Comparison of ENCODE assay signal across 8 mouse cellular contexts in genomic region chr11:98785772-98786281, GRCm38 (mm10). TPM values are rescaled to one million over a fixed set of nuclear protein-coding genes. Genes with fewer than 3 reads are reported as not detected.
DNase-seq lines count a peak whose midpoint lies in the region; ATAC-seq and TF ChIP-seq lines count a peak whose summit lies in the region.

No protein-coding gene starts in this region.

- no peak for ATAC-seq in embryonic facial prominence, embryonic 13.5 days (ENCODE audit: insufficient number of reproducible peaks, insufficient read depth, low FRiP score, low TSS enrichment, low read depth)

- peak overlapping the region; percentile 13; the same call in 1 of the 2 replicates for H3K4me3 ChIP-seq in embryonic facial prominence, embryonic 13.5 days
- peak overlapping the region; percentile 6 for H3K4me3 ChIP-seq in myocyte

- DNase-seq in 3T3-L1 (ENCODE audit: low read depth, low spot score) (peak; percentile 86), liver (peak; percentile 70)
- DNase-seq in adrenal gland, adult 2 months = peak; percentile 87
- peak; percentile 93 to 95 for DNase-seq in heart, adult 9 months (ENCODE audit: low spot score in 2 of 2)
- DNase-seq in kidney, adult 8-10 months = peak; percentile 80 to 81
- DNase-seq in testis, postnatal 10 days (ENCODE audit: low spot score) = peak; percentile 82

- no peaks in the 10 kb centered on the region for H3K36me3 ChIP-seq in embryonic facial prominence, embryonic 13.5 days
- H3K36me3 ChIP-seq in myocyte (ENCODE audit: control insufficient read depth, insufficient read depth) = no peaks in the 10 kb centered on the region

- peak overlapping the region; percentile 80 for H3K27ac ChIP-seq in embryonic facial prominence, embryonic 13.5 days

- peak overlapping the region; percentile 45 for H3K4me2 ChIP-seq in embryonic facial prominence, embryonic 13.5 days
- peak overlapping the region; percentile 99 for H3K4me2 ChIP-seq in myocyte (ENCODE audit: low read depth)

- 10% methylated on average over 12 of the region's 12 CpGs for WGBS in embryonic facial prominence, embryonic 13.5 days

- peak; percentile 26 for TF ChIP-seq POLR2A in myocyte (IDR thresholded peaks at IDR 0.05; ENCODE audit: insufficient read length, low read depth)

- peaks cover 68% of the 10 kb centered on the region for H3K4me1 ChIP-seq in embryonic facial prominence, embryonic 13.5 days

- H3K79me2 ChIP-seq in myocyte (ENCODE audit: control insufficient read depth, insufficient read depth) = no peaks in the 10 kb centered on the region

- no peaks in the 10 kb centered on the region for H3K9me3 ChIP-seq in embryonic facial prominence, embryonic 13.5 days

- peak overlapping the region; percentile 32 for H3K9ac ChIP-seq in embryonic facial prominence, embryonic 13.5 days

- no peaks in the 10 kb centered on the region for H3K27me3 ChIP-seq in embryonic facial prominence, embryonic 13.5 days
- H3K27me3 ChIP-seq in myocyte (ENCODE audit: control insufficient read depth, insufficient read depth, insufficient read length) = no peaks in the 10 kb centered on the region

- no peak overlapping the region for H3ac ChIP-seq in myocyte (ENCODE audit: control insufficient read depth, insufficient read length)

TF ChIP-seq in myocyte, 11 proteins besides CTCF, POLR2A, EP300 and RAD21:
- TF ChIP-seq E2F4 (IDR thresholded peaks at IDR 0.05; ENCODE audit: insufficient read depth) (no peak), TCF3 (IDR thresholded peaks at IDR 0.05; ENCODE audit: insufficient read length, low read depth) (no peak), REST (IDR thresholded peaks at IDR 0.05; ENCODE audit: insufficient read depth, insufficient read length) (no peak), POLR2AphosphoS2 (IDR thresholded peaks at IDR 0.05; ENCODE audit: insufficient read length, low read depth) (no peak), CEBPB (IDR thresholded peaks at IDR 0.05; ENCODE audit: insufficient read depth, poor library complexity, severe bottlenecking) (no peak), USF1 (IDR thresholded peaks at IDR 0.05; ENCODE audit: low read depth) (no peak), MYOG (IDR thresholded peaks at IDR 0.05; ENCODE audit: control insufficient read depth in 1 of 3, insufficient read depth in 1 of 3, insufficient read length in 2 of 3, low read depth in 2 of 3) (no peak), MYOD1 (IDR thresholded peaks at IDR 0.05; ENCODE audit: control insufficient read depth in 1 of 3, insufficient read length in 2 of 3, low read depth in 2 of 3) (no peak), SRF (IDR thresholded peaks at IDR 0.05; ENCODE audit: control insufficient read depth, insufficient read length, low read depth) (no peak), MAX (IDR thresholded peaks at IDR 0.05; ENCODE audit: low read depth) (no peak), TCF12 (IDR thresholded peaks at IDR 0.05; ENCODE audit: insufficient read depth, poor library complexity, severe bottlenecking) (no peak)

RNA-seq across cellular contexts. Expression of gene Msl1, which starts 9.5 kb away (rescaled TPM):
- 10 to 100 TPM; 80.9 to 98.0 TPM for total RNA-seq in adrenal gland, adult 2 months (2021)
- polyA plus RNA-seq in adrenal gland, adult 2 months (2012; rRNA removed) = 63.2 and 65.0 TPM in 2 replicates
- polyA plus RNA-seq in embryonic facial prominence, embryonic 13.5 days (2015; fragmentation: Nextera tagmentation; extraction: Ambion mirVana) = 31.5 and 33.0 TPM in 2 replicates
- polyA plus RNA-seq in myocyte (2012; fragmentation: generic; extraction: Trizol) = 35.6 TPM

RNA-seq across cellular contexts. Expression of gene Nr1d1, which starts 10.7 kb away (rescaled TPM):
- total RNA-seq in adrenal gland, adult 2 months (2021) = 100 to 1,000 TPM; 135 to 155 TPM
- polyA plus RNA-seq in adrenal gland, adult 2 months (2012; rRNA removed) = 404 and 577 TPM in 2 replicates
- polyA plus RNA-seq in embryonic facial prominence, embryonic 13.5 days (2015; fragmentation: Nextera tagmentation; extraction: Ambion mirVana) = 1.4 and 1.5 TPM in 2 replicates
- polyA plus RNA-seq in myocyte (2012; fragmentation: generic; extraction: Trizol) = 49.1 TPM

RNA-seq across cellular contexts. Expression of gene Casc3, which starts 18.9 kb away (rescaled TPM):
- 10 to 100 TPM; 30.0 to 32.3 TPM for total RNA-seq in adrenal gland, adult 2 months (2021)
- polyA plus RNA-seq in adrenal gland, adult 2 months (2012; rRNA removed) = 27.9 and 30.2 TPM in 2 replicates
- 39.0 and 40.3 TPM in 2 replicates for polyA plus RNA-seq in embryonic facial prominence, embryonic 13.5 days (2015; fragmentation: Nextera tagmentation; extraction: Ambion mirVana)
- polyA plus RNA-seq in myocyte (2012; fragmentation: generic; extraction: Trizol) = 22.1 TPM

RNA-seq across cellular contexts. Expression of gene Thra, which starts 45.4 kb away (rescaled TPM):
- total RNA-seq in adrenal gland, adult 2 months (2021) = 10 to 100 TPM; 84.6 to 86.1 TPM
- polyA plus RNA-seq in adrenal gland, adult 2 months (2012; rRNA removed) = 105 and 132 TPM in 2 replicates
- polyA plus RNA-seq in embryonic facial prominence, embryonic 13.5 days (2015; fragmentation: Nextera tagmentation; extraction: Ambion mirVana) = 46.5 and 47.3 TPM in 2 replicates
- polyA plus RNA-seq in myocyte (2012; fragmentation: generic; extraction: Trizol) = 68.9 TPM

RNA-seq across cellular contexts. Expression of gene Rapgefl1, which starts 50.8 kb away (rescaled TPM):
- total RNA-seq in adrenal gland, adult 2 months (2021) = under 1 TPM; 0.29 to 0.79 TPM
- polyA plus RNA-seq in adrenal gland, adult 2 months (2012; rRNA removed) = 1.5 and 1.9 TPM in 2 replicates
- 3.9 and 4.7 TPM in 2 replicates for polyA plus RNA-seq in embryonic facial prominence, embryonic 13.5 days (2015; fragmentation: Nextera tagmentation; extraction: Ambion mirVana)
- 3.5 TPM for polyA plus RNA-seq in myocyte (2012; fragmentation: generic; extraction: Trizol)

Comparison
In these comparisons a context has a peak if more than half of its experiments do, and no peak if none do; other contexts are left out.
1. RNA of gene Nr1d1, which starts 10.7 kb away (polyA plus RNA-seq): 404 to 577 TPM in adrenal gland, adult 2 months and 49.1 TPM in myocyte (single experiment); 1.4 to 1.5 TPM in embryonic facial prominence, embryonic 13.5 days; every median in the first group is over 10 times any median in the second.
2. Peak in every context shown above with its lines, with median percentiles within 50 percentile points of each other: DNase-seq.